Mouse (Mus musculus) heart, postnatal 0 days (tissue): ENCODE data around the gene Armc5.

Source experiments
- CTCF ChIP-seq: IDR thresholded peaks from 2 replicates; pipeline ENCODE4 v1.5.1; 2016; ENCODE audit warnings: antibody characterized with exemption, control low read depth, low read depth
- EP300 ChIP-seq: IDR thresholded peaks from 2 replicates; pipeline ENCODE4 v1.6.1; 2016; ENCODE audit warnings: antibody characterized with exemption, low read depth

DNA sequence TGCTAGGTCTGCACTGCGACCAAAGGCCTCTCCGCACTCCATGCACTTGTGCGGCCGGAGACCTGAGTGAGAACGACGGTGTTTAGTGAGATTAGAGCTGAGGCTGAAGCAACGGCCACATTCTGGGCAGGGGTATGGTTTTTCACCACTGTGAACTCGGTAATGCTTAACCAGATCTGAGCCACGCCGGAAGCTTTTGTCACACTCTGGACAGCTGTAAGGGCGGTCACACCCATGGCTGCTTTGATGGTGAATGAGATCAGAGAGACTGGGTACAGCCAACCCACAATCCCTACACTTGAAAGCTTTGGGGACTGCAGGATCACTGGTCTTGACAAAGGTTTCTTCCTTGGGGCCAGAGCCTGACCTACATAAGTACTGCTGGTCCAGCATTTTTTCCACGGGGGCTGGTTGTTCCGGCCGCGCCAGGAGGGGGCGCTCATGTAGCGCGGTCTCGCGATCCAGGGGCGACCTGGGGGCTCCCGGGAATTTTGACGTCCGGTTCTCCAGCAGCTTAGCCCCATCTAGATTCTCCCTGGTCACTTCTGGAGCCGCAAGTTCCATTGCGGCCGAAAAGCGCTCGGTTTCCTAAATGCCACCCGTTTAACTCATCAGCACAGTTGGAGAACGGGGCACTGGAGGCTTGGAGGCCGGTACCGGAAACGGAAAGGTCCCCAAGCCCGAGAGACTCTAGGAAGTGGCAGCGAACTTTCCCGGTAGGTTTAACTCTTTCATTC is at the start of gene Armc5:
- TF ChIP-seq CTCF: peak; percentile 67
- no peak for TF ChIP-seq EP300
